Mouse (Mus musculus) kidney, postnatal 10 days (tissue): ENCODE measurements around the gene Lipt2.

Experiments used
- DNase-seq: peaks from one replicate; pipeline ENCODE4 v3.0.0; 2021; ENCODE audit warnings: mixed read lengths

Lipt2 gene

GRCm38 (mm10) chr7:100159105-100159841 lies at the start of gene Lipt2:
TSS of gene Lipt2 (plus strand) at chr7:100159277.
- DNase-seq: peak; percentile 95

DNA sequence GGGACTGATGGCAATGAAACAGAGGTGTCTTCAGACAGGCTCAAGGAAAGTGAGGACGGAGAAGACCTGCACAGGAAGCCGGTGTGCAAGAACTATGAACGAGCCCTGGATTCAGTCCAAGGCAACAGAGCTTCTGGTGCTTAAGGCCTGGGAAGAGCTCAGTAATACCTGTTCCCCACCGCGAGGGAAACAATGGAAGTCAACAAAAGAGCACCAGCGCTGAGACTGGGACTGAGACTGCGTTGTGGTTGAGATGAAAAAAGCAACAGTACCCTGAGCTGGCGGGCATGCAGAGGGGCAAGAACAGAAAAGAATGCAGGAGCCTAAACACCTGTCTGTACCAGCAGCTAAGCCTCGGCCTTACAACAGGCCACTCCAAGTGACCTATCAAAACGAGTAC lies 47.6 kb upstream of the Lipt2 start:
- no peak for DNase-seq

DNA sequence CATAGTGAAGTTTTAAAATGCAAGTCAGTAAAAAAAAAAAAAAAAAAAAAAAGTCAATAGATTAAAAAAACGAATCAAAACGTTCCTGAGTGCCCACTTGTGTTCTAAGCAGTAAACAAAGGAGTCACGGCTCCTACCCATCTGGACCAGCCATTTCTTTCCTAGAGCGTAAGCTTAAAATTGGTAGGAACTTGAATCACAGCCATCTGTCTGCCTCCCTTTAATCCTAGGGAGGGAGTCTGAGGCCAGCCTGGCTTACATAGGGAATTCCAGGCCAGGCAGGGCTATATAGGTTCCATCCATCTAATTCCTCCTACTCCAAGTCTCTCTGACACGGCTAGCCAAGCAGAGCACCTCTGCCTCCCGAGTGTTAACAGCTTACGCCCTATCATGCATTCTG lies 45.3 kb upstream of the Lipt2 start:
- no peak for DNase-seq

DNA sequence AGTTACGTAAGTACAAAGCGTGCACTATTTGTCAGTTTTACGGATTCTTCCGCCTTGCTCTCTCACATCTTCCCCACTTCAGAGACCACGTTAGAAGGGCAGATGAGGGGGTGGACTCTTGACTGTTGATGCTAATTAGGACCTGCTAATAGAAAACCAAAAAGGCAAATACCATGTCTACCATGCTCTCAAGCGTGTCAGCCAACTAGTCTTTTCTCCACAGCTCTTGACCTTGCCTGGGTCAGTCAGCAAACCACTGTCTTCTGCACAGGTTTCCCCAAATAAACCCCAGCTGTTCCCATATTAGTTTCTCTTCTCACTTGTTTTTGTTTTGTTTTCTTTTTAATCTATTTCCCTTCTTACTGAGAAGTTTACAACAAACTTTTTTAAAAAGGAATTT lies 44.8 kb upstream of the Lipt2 start:
- no peak for DNase-seq

GRCm38 (mm10) chr7:100120791-100121261 lies 38.3 kb upstream of the Lipt2 start:
- DNase-seq: peak; percentile 78

DNA sequence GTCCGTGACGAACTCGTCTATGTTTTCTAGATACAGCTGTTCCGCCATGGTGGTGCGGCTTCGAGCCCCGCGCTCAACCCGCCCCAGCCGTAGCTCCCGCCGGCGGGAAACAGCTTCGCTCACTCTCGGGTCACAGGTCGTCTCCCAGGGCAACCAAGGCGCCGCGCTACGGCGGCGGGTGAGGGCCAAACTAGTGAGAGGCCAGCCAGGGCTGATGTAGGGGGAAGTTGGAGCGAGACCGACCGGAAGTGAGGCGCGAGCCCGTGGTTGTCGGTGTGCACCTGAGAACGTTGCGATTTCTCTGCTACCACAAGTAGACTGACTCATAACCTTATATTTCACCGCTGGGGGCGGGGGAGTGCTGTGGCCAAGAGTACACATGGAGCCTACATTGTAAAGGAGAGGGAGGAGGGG lies 37.7 kb upstream of the Lipt2 start, which contains the start of gene Pold3:
Gene Pold3, minus strand, starts transcription at position 190 of the 414 bp plus-strand sequence.
- DNase-seq: peak; percentile 99

GRCm38 (mm10) chr7:100123486-100123885 lies 35.6 kb upstream of the Lipt2 start:
- DNase-seq: peak; percentile 70

DNA sequence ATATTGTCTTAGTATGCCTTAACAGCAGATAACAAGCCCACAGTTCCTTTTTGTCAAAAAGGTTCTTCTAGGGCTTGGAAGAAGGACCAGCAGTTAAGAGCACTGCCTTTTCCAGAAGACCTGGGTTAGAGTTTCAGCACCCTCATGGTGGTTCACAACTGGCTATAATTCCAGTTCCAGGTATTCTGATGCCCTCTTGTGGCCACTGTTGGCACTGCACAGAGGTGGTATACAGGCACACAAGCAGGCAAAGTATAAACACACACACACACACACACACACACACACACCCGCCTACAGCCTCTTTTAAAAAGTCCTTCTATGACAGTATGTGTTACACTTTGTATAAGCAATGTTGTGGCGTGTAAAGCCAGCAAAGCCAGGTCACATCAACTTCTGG lies 34.9 kb upstream of the Lipt2 start:
- peak; percentile 58 for DNase-seq

DNA sequence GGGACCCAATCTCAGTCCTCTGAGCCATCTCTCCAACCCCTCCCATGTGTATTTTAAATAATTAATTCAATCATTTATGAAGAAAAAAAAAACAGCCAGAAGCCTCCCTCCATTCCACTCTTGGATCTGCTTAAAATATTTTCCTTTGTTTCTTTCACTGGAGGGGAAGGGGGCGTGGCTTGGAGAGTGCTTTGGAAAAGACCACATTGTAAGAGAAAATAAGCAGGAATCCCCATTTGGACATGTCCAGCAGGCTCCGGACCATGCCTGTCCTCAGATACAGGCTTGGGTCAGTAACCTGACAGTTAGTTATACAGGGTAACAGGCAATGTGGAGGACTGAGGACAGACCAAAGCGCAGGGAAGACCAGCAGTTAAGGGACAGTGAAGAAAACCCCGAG lies 33.9 kb upstream of the Lipt2 start:
- peak; percentile 58 for DNase-seq

DNA sequence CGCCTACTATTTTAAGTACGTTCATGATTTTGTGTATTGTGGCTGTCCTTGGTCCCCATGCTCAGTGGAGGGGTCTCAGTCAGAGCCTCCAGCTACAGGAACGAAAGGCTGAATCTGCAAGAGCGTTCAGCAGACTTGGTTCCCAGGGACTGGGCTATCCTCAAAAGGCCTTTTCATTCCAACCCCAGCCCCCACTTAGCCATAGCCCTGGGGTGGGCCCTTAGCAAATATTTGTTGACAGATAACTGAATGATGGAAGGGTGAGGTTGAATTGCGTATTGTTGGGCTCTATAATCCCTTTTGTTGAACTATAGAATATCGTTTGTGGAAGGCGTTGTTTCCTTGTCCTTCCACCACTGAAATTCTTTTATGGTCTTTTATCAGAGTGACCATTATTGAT lies 32.6 kb upstream of the Lipt2 start:
- DNase-seq: no peak

DNA sequence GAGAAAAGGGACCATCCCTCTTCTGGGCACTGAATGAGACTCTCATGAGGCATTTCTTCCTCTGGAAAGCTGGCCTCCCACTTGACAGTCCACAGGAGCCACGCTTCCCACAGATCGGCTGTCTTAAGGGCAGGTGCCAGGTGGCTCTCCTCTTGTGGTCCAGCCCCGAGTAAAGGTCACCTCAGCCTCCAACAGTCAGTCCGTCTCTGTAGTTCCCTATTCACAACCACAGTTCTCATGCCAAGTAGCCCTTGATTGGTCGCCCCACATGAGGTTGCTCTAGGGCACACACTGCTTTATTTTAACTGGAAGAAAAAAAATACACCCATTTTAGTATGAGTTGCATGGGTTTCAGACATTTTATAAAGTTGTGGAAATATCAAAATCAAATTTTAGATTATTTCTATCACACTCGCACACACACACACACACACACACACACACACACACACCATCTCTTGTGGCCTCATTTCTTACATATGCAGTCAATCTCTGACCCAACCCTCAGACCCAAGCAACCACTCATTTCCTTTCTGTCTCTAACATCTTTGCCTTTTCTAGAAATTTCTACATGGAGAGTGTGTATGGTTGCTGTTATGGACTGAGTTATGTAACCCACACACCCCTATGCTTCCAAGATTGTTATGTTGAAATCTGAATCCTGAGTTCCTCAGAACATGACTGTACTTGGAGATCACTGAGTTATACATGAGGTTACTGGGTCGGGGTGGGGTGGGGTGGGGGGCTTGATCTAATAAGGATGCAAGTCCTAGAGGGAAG lies 30.6 kb upstream of the Lipt2 start:
- no peak for DNase-seq

GRCm38 (mm10) chr7:100130592-100130991 lies 28.5 kb upstream of the Lipt2 start:
- DNase-seq: no peak

- no peak for DNase-seq
Observed at GRCm38 (mm10) chr7:100132379-100132778, 26.7 kb upstream of the Lipt2 start.

- DNase-seq: peak; percentile 61
Observed at GRCm38 (mm10) chr7:100137038-100137437, 22.0 kb upstream of the Lipt2 start.

DNA sequence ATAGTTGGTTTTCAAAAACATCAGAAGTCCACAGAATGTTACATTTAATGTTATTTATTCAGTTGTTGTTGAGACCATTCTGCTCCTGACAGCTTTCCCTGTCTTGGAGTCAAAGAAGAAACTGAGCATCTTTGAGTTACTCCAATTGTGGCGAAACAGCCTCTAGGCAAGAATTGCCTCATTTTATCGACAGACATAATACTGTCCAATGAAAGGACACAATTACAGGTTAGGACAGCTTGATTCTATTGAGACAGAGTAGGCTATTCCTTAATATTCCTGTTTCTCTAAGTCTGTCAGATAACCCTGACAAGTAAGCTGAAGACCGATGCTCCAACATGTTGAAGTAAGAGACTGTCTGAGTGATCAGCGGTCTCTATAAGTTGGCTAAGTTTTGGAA lies 21.0 kb upstream of the Lipt2 start:
- DNase-seq: no peak

GRCm38 (mm10) chr7:100140591-100140990 lies 18.5 kb upstream of the Lipt2 start:
- DNase-seq: no peak

GRCm38 (mm10) chr7:100148586-100148985 lies 10.5 kb upstream of the Lipt2 start:
- no peak for DNase-seq

- peak; percentile 48 for DNase-seq
Observed at GRCm38 (mm10) chr7:100150086-100150485, 9.0 kb upstream of the Lipt2 start.

- DNase-seq: peak; percentile 25
Observed at GRCm38 (mm10) chr7:100150626-100151025, 8.5 kb upstream of the Lipt2 start.

DNA sequence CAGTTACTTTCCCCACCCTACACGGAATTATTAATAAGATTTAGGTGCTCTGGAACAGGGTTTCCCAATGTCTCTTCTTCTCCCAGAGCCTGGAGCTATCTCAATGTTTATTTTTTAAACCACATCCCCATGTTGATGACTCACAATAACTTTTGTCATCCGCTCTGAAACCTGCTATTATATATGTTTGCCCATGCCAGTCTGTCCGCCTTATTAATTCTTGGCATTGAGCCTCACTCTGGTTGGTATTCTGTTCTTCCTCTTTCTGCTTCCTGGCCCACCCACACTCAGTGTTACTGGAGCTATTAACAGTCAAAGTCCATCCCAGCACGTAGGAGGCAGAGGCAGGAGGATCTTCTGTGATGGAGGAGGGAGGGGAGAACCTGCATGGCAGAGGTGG lies 1.4 kb upstream of the Lipt2 start:
- DNase-seq: no peak

DNA sequence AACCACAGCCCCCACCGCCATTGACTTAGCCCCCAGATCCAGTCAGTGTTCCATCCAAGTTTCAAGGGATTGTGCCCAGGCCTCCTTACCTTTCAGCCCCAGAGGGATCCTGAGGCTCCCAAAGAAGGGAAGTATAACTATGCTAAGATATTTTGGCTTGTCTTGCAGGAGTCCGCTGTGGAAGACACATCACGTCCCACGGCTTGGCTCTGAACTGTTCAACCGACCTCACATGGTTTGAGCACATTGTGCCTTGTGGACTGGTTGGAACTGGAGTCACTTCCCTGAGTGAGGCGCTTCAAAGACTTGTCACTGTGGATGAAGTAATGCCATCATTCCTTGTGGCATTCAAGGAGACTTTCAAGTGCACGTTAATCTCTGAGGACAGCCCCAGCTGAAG lies 929 bp downstream of the Lipt2 start:
- no peak for DNase-seq

DNA sequence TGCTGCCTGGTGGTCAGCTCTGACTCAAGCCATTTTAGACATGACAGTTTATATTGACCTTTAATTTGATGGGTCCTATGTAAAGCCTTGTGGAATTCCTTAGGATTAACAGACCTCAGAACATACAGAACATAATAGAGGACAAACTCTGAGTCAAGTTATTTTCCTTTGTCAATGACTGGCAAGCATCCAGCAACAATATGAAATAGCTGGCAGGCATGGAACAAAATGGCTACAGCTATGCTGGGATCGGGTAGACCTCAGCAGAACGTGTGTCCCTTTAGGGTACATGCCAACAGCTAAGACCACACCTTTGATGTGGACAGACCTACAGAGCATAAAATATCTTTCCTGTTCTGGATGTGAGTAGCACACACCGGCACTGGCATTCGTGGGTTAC lies 4.4 kb downstream of the Lipt2 start:
- no peak for DNase-seq

DNA sequence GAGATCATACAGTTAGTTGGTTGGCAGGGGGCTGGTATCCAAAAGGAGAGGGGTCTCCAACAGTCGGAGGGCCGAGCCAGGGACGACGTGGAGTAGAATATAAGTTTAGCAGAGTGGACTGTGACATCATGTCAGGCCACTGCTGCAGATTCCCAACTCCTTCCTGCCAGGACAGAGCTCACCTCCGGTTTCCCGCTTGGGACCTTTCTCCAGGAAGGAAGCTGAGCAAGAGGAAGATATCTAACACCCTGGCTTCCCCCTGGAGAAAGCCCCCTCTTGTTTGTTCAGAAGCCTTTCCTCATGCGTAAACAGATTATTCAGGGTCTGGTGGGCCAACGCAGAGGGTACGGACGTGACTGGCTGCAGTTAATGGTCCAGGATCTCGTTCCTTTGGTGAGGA lies 9.6 kb downstream of the Lipt2 start:
- peak; percentile 42 for DNase-seq

GRCm38 (mm10) chr7:100170756-100171155 lies 11.7 kb downstream of the Lipt2 start:
- DNase-seq: no peak
